Mouse (Mus musculus) midbrain, embryonic 15.5 days (tissue): ENCODE results near the gene Coa3. TPM values are rescaled to one million over a fixed set of nuclear protein-coding genes. Genes with fewer than 3 reads are reported as not detected.

Source experiments
- ATAC-seq: fragments of 200-750 bp; cut with Nextera tagmentation; replicated peaks from 2 replicates; pipeline ENCODE4 v1.8.0; 2017; ENCODE audit warnings: moderate TSS enrichment
- H3K27ac ChIP-seq: fragments of 300-500 bp; sonication (generic); 2 replicates; pipeline ENCODE4 v1.5.1; 2015; ENCODE audit warnings: mild to moderate bottlenecking, inconsistent platforms
- H3K27me3 ChIP-seq: fragments of 300-500 bp; sonication (generic); replicated peaks from 2 replicates; pipeline ENCODE4 v1.6.1; 2015; ENCODE audit warnings: inconsistent platforms
- H3K36me3 ChIP-seq: fragments of 300-500 bp; sonication (generic); replicated peaks from 2 replicates; pipeline ENCODE4 v1.6.1; 2015; ENCODE audit warnings: inconsistent platforms
- H3K4me1 ChIP-seq: fragments of 300-500 bp; sonication (generic); 2 replicates; pipeline ENCODE4 v1.6.1; 2015; ENCODE audit warnings: inconsistent platforms
- H3K4me2 ChIP-seq: fragments of 300-500 bp; sonication (generic); 2 replicates; pipeline ENCODE4 v1.6.1; 2015; ENCODE audit warnings: inconsistent platforms, mild to moderate bottlenecking, moderate library complexity
- H3K4me3 ChIP-seq: fragments of 300-500 bp; sonication (generic); 2 replicates; pipeline ENCODE4 v1.5.1; 2015; ENCODE audit warnings: mild to moderate bottlenecking, inconsistent platforms
- H3K9ac ChIP-seq: fragments of 300-500 bp; sonication (generic); 2 replicates; pipeline ENCODE4 v1.6.1; 2015; ENCODE audit warnings: mild to moderate bottlenecking, inconsistent platforms
- H3K9me3 ChIP-seq: fragments of 300-500 bp; sonication (generic); 2 replicates; pipeline ENCODE4 v1.6.1; 2016; ENCODE audit warnings: inconsistent platforms
- WGBS: fragments of 180-500 bp; shearing (Covaris S2); methylation state at CpG from one replicate; pipeline ENCODE4 v1.1.7; 2015; ENCODE audit warnings: mixed read lengths; 5-methylcytosine and 5-hydroxymethylcytosine counted together
- polyA plus RNA-seq: library from polyadenylated mRNA; unstranded; fragments of >200 nt; fragmentation: Nextera tagmentation; extraction: Ambion mirVana; gene quantifications from 2 replicates; pipeline ENCODE4 v1.2.1, GENCODE M21; 2015

Gene Coa3
- polyA plus RNA-seq, 1 experiment from 2014 or later = 204 TPM

GRCm38 (mm10) chr11:101245071-101245470, 33.8 kb downstream of the Coa3 start:
- ATAC-seq = no peak
- 59% methylated on average over 4 of the region's 4 CpGs for WGBS
- H3K9me3 ChIP-seq = no peaks in the 10 kb centered on the region

DNA sequence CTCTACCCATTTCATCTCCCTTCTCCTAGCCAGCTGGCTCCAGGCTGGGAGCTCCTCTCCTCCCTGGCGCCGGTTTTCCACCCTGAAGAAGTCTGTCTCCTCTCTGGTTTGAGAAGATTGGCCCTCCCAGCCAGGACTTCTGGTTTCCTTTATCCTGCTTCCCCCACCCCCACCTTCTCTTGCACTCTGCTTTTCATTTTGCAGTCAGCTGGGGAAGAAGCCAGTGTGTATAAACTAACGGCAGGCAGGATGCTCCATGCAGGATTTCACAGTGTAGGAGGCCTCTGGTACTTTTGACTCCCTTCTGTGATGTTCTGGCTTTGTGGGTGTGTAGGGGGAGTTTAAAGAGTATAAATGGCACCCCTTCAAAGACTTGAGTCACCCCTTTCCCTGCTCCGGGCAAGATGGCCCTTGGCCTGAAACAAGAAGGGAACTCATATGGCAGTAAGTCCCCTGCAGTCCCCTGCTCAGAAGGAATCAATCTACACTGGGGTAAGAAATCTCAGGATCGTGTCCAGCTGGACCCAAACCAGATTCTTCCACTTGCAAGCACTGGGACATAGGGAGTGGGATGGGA, 40.8 kb downstream of the Coa3 start:
- Histone ChIP-seq H3K27ac (no peak overlapping the region), H3K9me3 (no peaks in the 10 kb centered on the region), H3K27me3 (no peaks in the 10 kb centered on the region), H3K9ac (no peak overlapping the region), H3K36me3 (no peaks in the 10 kb centered on the region), H3K4me1 (no peaks in the 10 kb centered on the region), H3K4me2 (no peak overlapping the region), H3K4me3 (no peak overlapping the region)
- WGBS = 51% methylated on average over 5 of the region's 5 CpGs
- ATAC-seq = no peak

More at GRCm38 (mm10) chr11:101245071-101245470, 33.8 kb downstream of the Coa3 start:
- H3K27ac ChIP-seq = no peak overlapping the region
- peaks cover 16% of the 10 kb centered on the region for H3K4me1 ChIP-seq
- no peaks in the 10 kb centered on the region for H3K36me3 ChIP-seq
- H3K27me3 ChIP-seq = peaks cover 27% of the 10 kb centered on the region
- H3K4me2 ChIP-seq = no peak overlapping the region
- no peak overlapping the region for H3K4me3 ChIP-seq
- H3K9ac ChIP-seq = no peak overlapping the region

- Histone ChIP-seq H3K27ac (no peak overlapping the region), H3K9me3 (no peaks in the 10 kb centered on the region), H3K4me3 (no peak overlapping the region), H3K27me3 (no peaks in the 10 kb centered on the region), H3K36me3 (no peaks in the 10 kb centered on the region), H3K9ac (no peak overlapping the region), H3K4me2 (no peak overlapping the region), H3K4me1 (no peaks in the 10 kb centered on the region)
- no peak for ATAC-seq
- 92% methylated on average over 5 of the region's 5 CpGs for WGBS
Measured at GRCm38 (mm10) chr11:101236782-101237181, 42.1 kb downstream of the Coa3 start.

DNA sequence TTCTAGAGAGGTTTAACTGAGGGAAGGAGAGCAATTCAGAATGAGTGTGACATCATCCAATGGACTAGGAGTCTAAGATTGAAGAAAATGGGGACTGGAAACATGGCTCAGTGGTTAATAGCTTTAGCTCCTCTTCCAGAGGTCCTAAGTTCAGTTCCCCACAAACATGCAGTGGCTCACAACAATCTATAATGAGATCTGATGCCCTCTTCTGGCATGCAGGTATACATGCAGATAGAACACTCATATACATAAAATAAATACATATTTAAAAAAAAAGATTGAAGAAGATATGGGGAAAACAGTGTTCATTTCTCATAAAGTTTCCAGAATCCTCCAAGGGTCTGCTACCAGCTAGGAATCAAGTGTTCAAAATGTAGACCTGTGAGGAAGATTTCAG, 43.5 kb downstream of the Coa3 start:
- no peak overlapping the region for H3K27ac ChIP-seq
- ATAC-seq = no peak
- no peaks in the 10 kb centered on the region for H3K36me3 ChIP-seq
- no peaks in the 10 kb centered on the region for H3K4me1 ChIP-seq
- H3K27me3 ChIP-seq = 0 out of 2 replicates have a peak, but pooled peaks cover 2% of the 10 kb centered on the region
- no peak overlapping the region for H3K4me3 ChIP-seq
- H3K9me3 ChIP-seq = no peaks in the 10 kb centered on the region
- H3K4me2 ChIP-seq = no peak overlapping the region
- no peak overlapping the region for H3K9ac ChIP-seq

DNA sequence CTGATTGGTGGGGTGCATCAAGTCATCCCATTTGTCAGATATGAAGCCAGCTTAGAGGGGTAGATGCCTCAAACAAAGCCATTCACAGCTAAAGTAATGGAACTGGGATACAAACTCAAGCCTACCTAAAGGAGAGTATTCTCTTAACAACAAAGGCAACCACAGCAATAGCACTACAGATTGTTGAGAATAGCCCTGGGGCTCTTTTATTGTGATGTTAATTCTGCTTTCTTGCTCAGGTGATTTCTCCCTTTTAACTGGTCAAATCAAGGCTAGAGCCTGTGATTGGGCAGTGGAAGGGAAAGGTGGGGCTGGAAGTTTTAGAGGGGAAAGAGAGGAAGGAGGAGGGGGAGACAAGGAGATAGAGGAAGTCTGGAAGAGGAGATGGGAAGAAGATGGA, 44.8 kb downstream of the Coa3 start:
- Histone ChIP-seq H3K9ac (no peak overlapping the region), H3K4me1 (no peaks in the 10 kb centered on the region), H3K9me3 (no peaks in the 10 kb centered on the region), H3K27ac (no peak overlapping the region), H3K27me3 (0 out of 2 replicates have a peak, but pooled peaks cover 3% of the 10 kb centered on the region), H3K4me2 (no peak overlapping the region), H3K36me3 (no peaks in the 10 kb centered on the region), H3K4me3 (no peak overlapping the region)
- ATAC-seq = no peak

GRCm38 (mm10) chr11:101233240-101233639, 45.7 kb downstream of the Coa3 start:
- H3K27me3 ChIP-seq = 0 out of 2 replicates have a peak, but pooled peaks cover 3% of the 10 kb centered on the region
- H3K4me1 ChIP-seq = no peaks in the 10 kb centered on the region
- H3K4me2 ChIP-seq = no peak overlapping the region
- no peak for ATAC-seq
- WGBS = 91% methylated on average over 1 of the region's 1 CpGs
- no peaks in the 10 kb centered on the region for H3K36me3 ChIP-seq
- H3K9ac ChIP-seq = no peak overlapping the region
- H3K27ac ChIP-seq = no peak overlapping the region
- H3K4me3 ChIP-seq = no peak overlapping the region
- H3K9me3 ChIP-seq = no peaks in the 10 kb centered on the region

- Histone ChIP-seq H3K4me1 (no peaks in the 10 kb centered on the region), H3K36me3 (no peaks in the 10 kb centered on the region), H3K9ac (no peak overlapping the region), H3K9me3 (no peaks in the 10 kb centered on the region), H3K27ac (0 out of 2 replicates have a peak overlapping the region, but pooled peaks have one; percentile 42), H3K27me3 (0 out of 2 replicates have a peak, but pooled peaks cover 3% of the 10 kb centered on the region), H3K4me2 (no peak overlapping the region), H3K4me3 (no peak overlapping the region)
- ATAC-seq = no peak
- WGBS = 61% methylated on average over 6 of the region's 6 CpGs
Measured at GRCm38 (mm10) chr11:101232010-101232839, 46.7 kb downstream of the Coa3 start.

DNA sequence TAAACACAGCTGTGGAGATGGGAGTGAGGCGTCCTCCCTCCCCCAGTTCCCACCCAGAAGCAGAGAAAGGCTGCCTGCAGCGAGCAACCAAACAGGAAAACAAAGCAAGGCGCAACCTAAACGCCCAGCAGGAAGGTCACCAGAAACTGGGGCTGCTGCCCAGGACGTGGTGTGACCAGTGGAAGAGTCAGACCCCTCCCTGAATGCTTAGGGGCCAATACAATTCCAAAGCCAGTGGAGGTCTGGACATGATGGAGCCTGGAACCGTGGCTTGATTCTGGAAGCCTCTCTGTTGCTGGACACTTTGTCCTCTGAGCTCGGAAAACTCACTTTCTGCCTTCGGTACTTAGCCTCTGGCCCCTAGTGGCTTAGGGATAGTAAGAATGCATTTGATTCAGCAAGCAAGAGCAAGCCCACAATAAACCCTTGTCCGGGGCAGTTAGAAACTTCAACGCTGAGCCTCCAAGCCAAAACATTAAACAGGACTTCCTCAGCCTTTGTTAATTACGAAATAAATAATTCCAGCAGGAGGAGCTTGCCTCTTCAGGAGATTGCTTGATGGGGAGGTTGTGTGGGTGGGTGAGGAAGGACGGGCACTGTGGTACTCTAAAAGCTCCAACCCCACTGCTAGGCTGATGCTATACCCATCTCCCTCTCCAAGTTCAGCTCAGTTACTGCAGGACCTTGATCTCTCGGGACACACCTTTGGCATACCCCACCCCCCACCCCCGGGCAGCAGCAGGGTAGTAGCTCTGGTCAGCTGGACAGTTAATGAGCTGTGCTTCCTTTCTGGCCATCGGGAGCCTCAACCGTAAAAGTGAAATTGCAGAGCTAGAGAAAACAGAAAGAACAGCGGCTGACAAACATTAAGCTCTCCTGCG, 47.7 kb downstream of the Coa3 start:
- H3K4me1 ChIP-seq = no peaks in the 10 kb centered on the region
- H3K4me2 ChIP-seq = no peak overlapping the region
- ATAC-seq = no peak
- H3K27ac ChIP-seq = 0 out of 2 replicates have a peak overlapping the region, but pooled peaks have one; percentile 42
- H3K4me3 ChIP-seq = no peak overlapping the region
- H3K36me3 ChIP-seq = no peaks in the 10 kb centered on the region
- no peaks in the 10 kb centered on the region for H3K9me3 ChIP-seq
- H3K9ac ChIP-seq = no peak overlapping the region
- WGBS = 14% methylated on average over 18 of the region's 18 CpGs
- 0 out of 2 replicates have a peak, but pooled peaks cover 3% of the 10 kb centered on the region for H3K27me3 ChIP-seq

DNA sequence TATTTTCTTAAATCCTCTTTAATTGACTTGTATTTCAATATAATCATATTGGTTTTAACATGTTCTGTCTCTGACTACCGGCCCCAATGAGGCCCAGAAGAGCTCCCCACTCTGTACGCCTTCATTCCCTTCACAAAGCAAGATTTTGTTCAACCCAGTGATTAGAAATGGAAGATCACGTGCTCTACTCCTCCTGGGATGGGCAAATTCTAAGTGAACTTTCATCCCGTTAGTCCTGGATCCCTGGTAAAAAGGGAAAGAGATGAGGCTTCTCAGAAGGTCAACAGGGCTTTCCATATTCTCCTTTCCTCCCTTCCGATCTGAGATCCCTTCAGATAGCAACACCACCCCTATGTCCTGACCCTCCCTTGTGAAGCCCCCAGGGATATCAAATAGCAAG, 48.4 kb downstream of the Coa3 start:
- 17% methylated on average over 5 of the region's 5 CpGs for WGBS
- Histone ChIP-seq H3K36me3 (no peaks in the 10 kb centered on the region), H3K27ac (0 out of 2 replicates have a peak overlapping the region, but pooled peaks have one; percentile 21), H3K9me3 (no peaks in the 10 kb centered on the region), H3K4me2 (no peak overlapping the region), H3K27me3 (0 out of 2 replicates have a peak, but pooled peaks cover 3% of the 10 kb centered on the region), H3K4me1 (peaks cover 2% of the 10 kb centered on the region; the same call in 1 of the 2 replicates), H3K9ac (no peak overlapping the region), H3K4me3 (no peak overlapping the region)
- no peak for ATAC-seq

DNA sequence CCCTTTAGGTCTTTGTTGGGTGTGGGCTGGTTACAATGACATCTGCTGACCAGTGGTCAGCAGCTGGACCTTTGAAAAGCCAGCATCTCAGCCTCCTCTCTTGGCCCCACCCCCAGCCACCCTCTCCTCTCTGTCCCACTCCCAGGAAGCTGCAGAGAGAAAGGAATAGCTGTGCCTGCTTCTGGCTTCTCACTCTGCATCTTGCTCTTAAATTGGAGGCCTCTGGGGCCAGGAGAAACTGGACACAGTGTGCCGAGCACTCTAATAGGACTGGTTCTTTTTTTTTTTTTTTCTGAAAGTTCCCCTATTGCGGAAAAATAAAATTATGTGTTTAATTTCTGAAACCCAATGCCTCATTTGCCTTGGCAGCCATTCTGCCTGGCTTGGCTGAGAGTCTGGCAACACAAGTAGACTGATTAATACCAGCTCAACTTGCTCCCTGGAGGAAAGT, 48.8 kb downstream of the Coa3 start:
- H3K9ac ChIP-seq = no peak overlapping the region
- no peak overlapping the region for H3K4me2 ChIP-seq
- H3K36me3 ChIP-seq = no peaks in the 10 kb centered on the region
- H3K4me3 ChIP-seq = no peak overlapping the region
- H3K9me3 ChIP-seq = no peaks in the 10 kb centered on the region
- WGBS = 26% methylated on average over 2 of the region's 2 CpGs
- ATAC-seq = no peak
- H3K27me3 ChIP-seq = 0 out of 2 replicates have a peak, but pooled peaks cover 3% of the 10 kb centered on the region
- H3K27ac ChIP-seq = 0 out of 2 replicates have a peak overlapping the region, but pooled peaks have one; percentile 21
- H3K4me1 ChIP-seq = peaks cover 7% of the 10 kb centered on the region

GRCm38 (mm10) chr11:101229361-101229900, 49.5 kb downstream of the Coa3 start:
- 0 out of 2 replicates have a peak, but pooled peaks cover 3% of the 10 kb centered on the region for H3K27me3 ChIP-seq
- H3K4me1 ChIP-seq = peaks cover 7% of the 10 kb centered on the region
- ATAC-seq = no peak
- no peaks in the 10 kb centered on the region for H3K9me3 ChIP-seq
- WGBS = 27% methylated on average over 8 of the region's 8 CpGs
- H3K9ac ChIP-seq = no peak overlapping the region
- no peak overlapping the region for H3K4me2 ChIP-seq
- H3K36me3 ChIP-seq = no peaks in the 10 kb centered on the region
- no peak overlapping the region for H3K4me3 ChIP-seq
- H3K27ac ChIP-seq = no peak overlapping the region
